Mouse (Mus musculus): Measurements from ENCODE around the gene Foxi2. TPM values are rescaled to one million over a fixed set of nuclear protein-coding genes. Genes with fewer than 3 reads are reported as not detected.

The Foxi2 gene
- polyA plus RNA-seq, 1 experiment from 2014 or later, result not detected

- WGBS (ENCODE audit: insufficient replicate concordance), result 8% methylated on average over 5 of the region's 5 CpGs
- H3K4me1 ChIP-seq (replicated peaks), result peaks cover under 1% of the 10 kb centered on the region; the same call in 1 of the 2 replicates
- no peak overlapping the region for H3K27ac ChIP-seq (replicated peaks)
- H3K9me3 ChIP-seq (replicated peaks), result no peaks in the 10 kb centered on the region
- no peak overlapping the region for H3K4me3 ChIP-seq (replicated peaks)
- no peak for ATAC-seq (ENCODE audit: insufficient read depth)
- H3K9ac ChIP-seq, result no peak overlapping the region
- no peak overlapping the region for H3K4me2 ChIP-seq
- H3K27me3 ChIP-seq, result peaks cover 31% of the 10 kb centered on the region
- H3K36me3 ChIP-seq (replicated peaks), result no peaks in the 10 kb centered on the region
Observed at GRCm38 (mm10) chr7:135403416-135403815, 6.7 kb upstream of the Foxi2 start.

DNA sequence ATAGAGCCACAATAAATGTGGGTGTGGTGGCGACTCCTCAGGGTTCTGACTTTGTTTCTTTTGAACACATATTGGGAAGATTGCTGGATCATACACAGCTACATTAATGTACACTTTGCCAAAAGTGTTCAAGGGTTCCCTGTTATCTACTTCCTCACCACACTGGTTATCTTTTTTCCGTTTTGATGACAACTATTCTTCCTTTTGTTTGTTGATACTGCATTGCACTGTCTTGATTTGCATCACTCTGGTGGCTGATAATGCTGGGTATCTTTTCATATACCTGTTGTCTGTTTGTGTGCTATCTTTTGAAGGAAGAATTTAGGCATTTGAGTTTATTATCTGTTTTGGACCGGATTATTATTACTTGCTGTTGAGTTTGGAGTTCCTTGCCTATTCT, 3.3 kb upstream of the Foxi2 start:
- no peak for ATAC-seq (ENCODE audit: insufficient read depth)
- WGBS (ENCODE audit: insufficient replicate concordance), result 36% methylated on average over 3 of the region's 3 CpGs
- H3K4me3 ChIP-seq (replicated peaks), result no peak overlapping the region
- no peak overlapping the region for H3K4me2 ChIP-seq
- no peaks in the 10 kb centered on the region for H3K9me3 ChIP-seq (replicated peaks)
- no peaks in the 10 kb centered on the region for H3K4me1 ChIP-seq (replicated peaks)
- H3K9ac ChIP-seq, result no peak overlapping the region
- H3K27me3 ChIP-seq, result peaks cover 48% of the 10 kb centered on the region
- no peaks in the 10 kb centered on the region for H3K36me3 ChIP-seq (replicated peaks)
- H3K27ac ChIP-seq (replicated peaks), result no peak overlapping the region

GRCm38 (mm10) chr7:135408501-135408900, 1.6 kb upstream of the Foxi2 start:
- Histone ChIP-seq H3K9ac (no peak overlapping the region), H3K9me3 (replicated peaks) (no peaks in the 10 kb centered on the region), H3K27me3 (peaks cover 50% of the 10 kb centered on the region), H3K4me1 (replicated peaks) (no peaks in the 10 kb centered on the region), H3K4me3 (replicated peaks) (no peak overlapping the region), H3K4me2 (no peak overlapping the region), H3K27ac (replicated peaks) (no peak overlapping the region), H3K36me3 (replicated peaks) (no peaks in the 10 kb centered on the region)
- ATAC-seq (ENCODE audit: insufficient read depth), result no peak
- WGBS (ENCODE audit: insufficient replicate concordance), result 42% methylated on average over 3 of the region's 3 CpGs

DNA sequence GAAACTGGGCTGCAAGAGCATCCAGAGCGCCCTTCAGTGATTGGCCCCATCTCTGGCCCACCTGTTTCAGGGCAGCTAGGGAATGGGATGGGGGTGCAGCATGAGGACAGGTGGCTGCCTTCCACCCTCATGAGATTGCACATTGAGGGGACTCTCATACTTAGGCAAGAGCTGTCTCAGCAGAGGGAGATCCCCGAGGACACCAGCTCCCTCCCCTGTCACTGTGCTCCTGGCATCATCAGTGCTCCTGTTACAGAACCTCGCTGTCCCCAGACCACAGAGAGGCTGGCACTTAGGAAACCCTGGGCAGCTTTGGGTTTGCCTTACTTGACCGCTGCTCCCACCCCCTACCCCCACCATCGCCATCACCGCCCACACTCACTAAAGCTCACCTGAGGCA, 2.2 kb downstream of the Foxi2 start:
- ATAC-seq (ENCODE audit: insufficient read depth), result no peak
- Histone ChIP-seq H3K4me2 (no peak overlapping the region), H3K27ac (replicated peaks) (no peak overlapping the region), H3K4me1 (replicated peaks) (no peaks in the 10 kb centered on the region), H3K27me3 (peaks cover 56% of the 10 kb centered on the region), H3K4me3 (replicated peaks) (no peak overlapping the region), H3K9ac (no peak overlapping the region), H3K36me3 (replicated peaks) (no peaks in the 10 kb centered on the region), H3K9me3 (replicated peaks) (no peaks in the 10 kb centered on the region)
- WGBS (ENCODE audit: insufficient replicate concordance), result 33% methylated on average over 6 of the region's 6 CpGs

DNA sequence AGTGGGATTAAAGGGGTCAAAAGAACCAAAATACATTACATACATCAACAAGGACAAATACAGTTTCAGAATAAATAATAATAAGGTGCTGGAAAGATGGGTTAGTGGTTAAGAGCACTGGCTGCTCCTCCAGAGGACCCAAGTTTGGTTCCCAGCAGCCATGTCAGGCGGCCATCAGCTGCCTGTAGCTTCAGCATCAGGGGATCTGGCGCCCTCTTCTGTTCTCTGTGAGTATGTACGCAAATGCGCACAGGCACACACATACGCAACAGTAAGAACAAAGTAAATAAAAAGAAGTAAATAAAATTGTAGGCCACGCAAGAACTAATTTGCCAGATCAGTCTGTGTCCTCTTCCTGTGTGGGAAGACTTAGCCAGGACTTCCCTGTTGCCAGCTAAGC, 18.7 kb downstream of the Foxi2 start:
- H3K36me3 ChIP-seq (replicated peaks), result no peaks in the 10 kb centered on the region
- no peak for ATAC-seq (ENCODE audit: insufficient read depth)
- 71% methylated on average over 6 of the region's 6 CpGs for WGBS (ENCODE audit: insufficient replicate concordance)

GRCm38 (mm10) chr7:135430903-135431302, 20.8 kb downstream of the Foxi2 start:
- no peak overlapping the region for H3K27ac ChIP-seq (replicated peaks)
- H3K36me3 ChIP-seq (replicated peaks), result no peaks in the 10 kb centered on the region
- ATAC-seq (ENCODE audit: insufficient read depth), result no peak
- H3K4me2 ChIP-seq, result no peak overlapping the region
- no peaks in the 10 kb centered on the region for H3K4me1 ChIP-seq (replicated peaks)
- H3K9me3 ChIP-seq (replicated peaks), result no peaks in the 10 kb centered on the region
- no peaks in the 10 kb centered on the region for H3K27me3 ChIP-seq
- no peak overlapping the region for H3K9ac ChIP-seq
- WGBS (ENCODE audit: insufficient replicate concordance), result 45% methylated on average over 2 of the region's 2 CpGs
- no peak overlapping the region for H3K4me3 ChIP-seq (replicated peaks)

More for the DNA sequence above, 18.7 kb downstream of the Foxi2 start:
- Histone ChIP-seq H3K4me1 (replicated peaks) (no peaks in the 10 kb centered on the region), H3K4me3 (replicated peaks) (no peak overlapping the region), H3K9me3 (replicated peaks) (no peaks in the 10 kb centered on the region), H3K4me2 (no peak overlapping the region), H3K9ac (no peak overlapping the region), H3K27me3 (no peaks in the 10 kb centered on the region), H3K27ac (replicated peaks) (no peak overlapping the region)

DNA sequence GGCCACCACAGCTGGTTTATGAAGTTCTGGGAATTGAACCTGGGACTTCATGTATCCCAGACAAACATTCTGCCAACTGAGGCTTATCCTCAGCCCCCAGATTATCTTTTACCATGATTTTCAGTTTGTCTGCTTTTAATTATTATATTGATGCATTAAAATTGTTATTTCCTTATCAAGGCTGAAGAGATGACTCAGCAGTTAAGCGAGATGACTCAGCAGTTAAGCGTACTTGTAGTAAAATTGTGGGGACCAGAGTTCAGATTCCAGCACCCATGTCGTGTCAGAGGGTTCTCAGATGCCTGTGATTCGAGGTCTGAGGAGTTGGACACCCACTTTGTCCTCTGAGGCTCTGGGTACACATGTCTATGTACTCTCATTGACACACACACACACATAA, 33.8 kb downstream of the Foxi2 start:
- Histone ChIP-seq H3K4me1 (replicated peaks) (no peaks in the 10 kb centered on the region), H3K4me2 (no peak overlapping the region), H3K36me3 (replicated peaks) (no peaks in the 10 kb centered on the region), H3K9ac (no peak overlapping the region), H3K9me3 (replicated peaks) (no peaks in the 10 kb centered on the region), H3K27ac (replicated peaks) (no peak overlapping the region), H3K4me3 (replicated peaks) (no peak overlapping the region), H3K27me3 (no peaks in the 10 kb centered on the region)
- ATAC-seq (ENCODE audit: insufficient read depth), result no peak
- 47% methylated on average over 4 of the region's 4 CpGs for WGBS (ENCODE audit: insufficient replicate concordance)

DNA sequence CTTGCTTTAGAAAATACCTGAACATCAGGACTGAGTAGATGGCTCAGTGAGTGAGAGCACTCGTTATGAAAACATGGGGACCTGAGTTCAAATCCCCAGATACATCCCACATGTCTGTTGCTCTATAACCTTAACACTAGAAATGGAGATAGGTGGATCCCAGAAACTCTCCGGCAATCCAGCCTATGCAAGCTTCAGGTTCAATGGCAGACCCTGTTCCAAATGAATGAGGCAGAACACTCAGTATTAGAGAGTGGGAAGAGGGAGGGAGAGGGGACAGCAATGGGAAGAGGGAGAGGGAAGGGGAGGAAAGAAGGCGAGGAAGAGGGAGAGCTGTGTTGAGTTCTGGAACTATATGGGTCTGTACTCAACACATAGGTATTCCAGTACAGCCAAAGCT, 41.2 kb downstream of the Foxi2 start:
- 43% methylated on average over 3 of the region's 3 CpGs for WGBS (ENCODE audit: insufficient replicate concordance)
- Histone ChIP-seq H3K9ac (no peak overlapping the region), H3K4me1 (replicated peaks) (no peaks in the 10 kb centered on the region), H3K36me3 (replicated peaks) (no peaks in the 10 kb centered on the region), H3K4me2 (no peak overlapping the region), H3K27me3 (no peaks in the 10 kb centered on the region), H3K4me3 (replicated peaks) (no peak overlapping the region), H3K9me3 (replicated peaks) (no peaks in the 10 kb centered on the region), H3K27ac (replicated peaks) (no peak overlapping the region)
- ATAC-seq (ENCODE audit: insufficient read depth), result no peak

GRCm38 (mm10) chr7:135452366-135452765, 42.3 kb downstream of the Foxi2 start:
- no peaks in the 10 kb centered on the region for H3K9me3 ChIP-seq (replicated peaks)
- no peaks in the 10 kb centered on the region for H3K27me3 ChIP-seq
- no peak for ATAC-seq (ENCODE audit: insufficient read depth)
- H3K4me1 ChIP-seq (replicated peaks), result no peaks in the 10 kb centered on the region
- no peak overlapping the region for H3K4me3 ChIP-seq (replicated peaks)
- H3K4me2 ChIP-seq, result no peak overlapping the region
- H3K9ac ChIP-seq, result no peak overlapping the region
- H3K27ac ChIP-seq (replicated peaks), result no peak overlapping the region
- WGBS (ENCODE audit: insufficient replicate concordance), result 37% methylated on average over 1 of the region's 1 CpGs
- H3K36me3 ChIP-seq (replicated peaks), result no peaks in the 10 kb centered on the region

- Histone ChIP-seq H3K9me3 (replicated peaks) (no peaks in the 10 kb centered on the region), H3K27ac (replicated peaks) (no peak overlapping the region), H3K4me1 (replicated peaks) (no peaks in the 10 kb centered on the region), H3K27me3 (no peaks in the 10 kb centered on the region), H3K9ac (no peak overlapping the region), H3K36me3 (replicated peaks) (no peaks in the 10 kb centered on the region), H3K4me2 (no peak overlapping the region), H3K4me3 (replicated peaks) (no peak overlapping the region)
- ATAC-seq (ENCODE audit: insufficient read depth), result no peak
- 25% methylated on average over 3 of the region's 3 CpGs for WGBS (ENCODE audit: insufficient replicate concordance)
Observed at GRCm38 (mm10) chr7:135453690-135454089, 43.6 kb downstream of the Foxi2 start.

Measured in liver, embryonic 15.5 days (tissue).